Mouse (Mus musculus): ENCODE measurements at regions not wholly inside any gene's neighbourhood (a gene's known extent, or its start where the extent isn't known, plus 50 kb on each side); places are given as distances from the start of the nearest gene placed in this dataset.

DNA sequence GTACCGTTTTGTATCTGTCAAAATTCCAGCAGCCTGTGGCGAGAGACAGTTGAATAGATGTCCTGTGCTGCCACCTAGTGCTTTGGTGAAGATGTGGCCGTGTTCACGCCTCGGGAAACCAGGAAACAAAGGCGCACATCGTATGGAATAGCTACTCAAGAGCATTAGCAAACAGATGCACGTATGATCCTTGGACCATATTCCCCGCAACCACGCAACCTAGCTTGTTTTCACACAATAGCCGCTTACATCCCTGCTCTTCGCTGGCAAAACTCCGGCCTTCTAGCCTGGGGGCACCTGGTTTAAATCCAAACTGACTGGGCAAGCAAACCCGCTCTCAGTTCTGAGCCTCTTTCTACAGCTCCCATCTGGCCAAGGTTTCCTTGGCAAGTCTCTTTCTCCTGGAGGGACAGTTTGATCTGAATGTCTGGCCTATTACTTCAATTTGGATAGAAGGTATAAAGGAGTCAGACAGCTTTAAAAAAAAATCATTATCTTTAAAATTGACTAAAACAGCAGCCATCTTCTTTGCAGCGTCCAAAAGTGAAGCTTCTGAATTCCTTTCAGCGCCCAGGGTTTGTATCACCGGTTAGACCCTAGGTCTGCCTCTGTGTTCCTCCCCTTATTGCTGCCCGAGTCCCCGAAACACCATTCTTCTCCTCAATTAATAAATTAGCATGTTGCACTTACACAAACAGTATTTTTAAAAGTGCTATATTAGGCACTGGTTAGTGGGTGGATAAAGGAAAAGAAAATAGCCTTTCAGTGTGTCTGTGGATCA is 295.0 kb upstream of the Prkd1 start:
- 22% methylated on average over 19 of the region's 19 CpGs for WGBS
- H3K9me3 ChIP-seq (ENCODE audit: low read depth, low read length), result no peaks in the 10 kb centered on the region

DNA sequence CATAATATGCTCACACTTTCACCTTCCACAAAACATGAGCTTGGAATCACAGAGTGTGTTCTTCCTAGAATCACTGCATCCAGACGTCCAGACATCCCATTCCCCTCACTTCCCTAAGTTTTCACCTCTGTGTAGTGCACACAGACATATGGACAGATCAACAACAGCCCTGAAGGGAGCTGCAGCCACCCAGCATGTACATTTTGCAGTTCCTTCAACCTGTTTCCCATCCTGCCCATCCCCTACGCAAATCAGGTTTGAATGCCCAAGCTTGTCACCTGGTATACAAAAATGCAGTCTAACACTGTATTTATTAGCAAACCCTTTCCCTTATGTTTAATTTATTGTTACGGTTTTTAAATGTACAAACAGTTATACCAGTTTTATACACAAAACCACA is 294.4 kb upstream of the Prkd1 start:
- no peaks in the 10 kb centered on the region for H3K4me1 ChIP-seq (ENCODE audit: insufficient read depth)
- no peaks in the 10 kb centered on the region for H3K36me3 ChIP-seq (ENCODE audit: insufficient read depth)
- WGBS, result 36% methylated on average over 3 of the region's 3 CpGs
- no peak overlapping the region for H3K4me2 ChIP-seq
- DNase-seq (no peak), ATAC-seq (ENCODE audit: insufficient read depth) (no peak)
- H3K9ac ChIP-seq, result no peak overlapping the region
- no peak overlapping the region for H3K4me3 ChIP-seq (ENCODE audit: low read depth, low read length)
- no peaks in the 10 kb centered on the region; the same call in 1 of the 2 replicates for H3K27me3 ChIP-seq (ENCODE audit: insufficient read depth, low read length)
- no peaks in the 10 kb centered on the region for H3K9me3 ChIP-seq (ENCODE audit: low read depth, low read length)
- no peak overlapping the region for H3K27ac ChIP-seq (ENCODE audit: low read depth)
- no peak for TF ChIP-seq CTCF (IDR thresholded peaks at IDR 0.05; ENCODE audit: low read depth)

More for the DNA sequence above, 295.0 kb upstream of the Prkd1 start:
- peak; percentile 80; the same call in 1 of the 2 replicates for ATAC-seq (ENCODE audit: insufficient read depth)
- H3K27ac ChIP-seq (ENCODE audit: low read depth), result no peak overlapping the region
- H3K4me1 ChIP-seq (ENCODE audit: insufficient read depth), result no peaks in the 10 kb centered on the region
- H3K9ac ChIP-seq, result no peak overlapping the region; the same call in 1 of the 2 replicates
- peak overlapping the region; percentile 56 for H3K4me2 ChIP-seq
- H3K27me3 ChIP-seq (ENCODE audit: insufficient read depth, low read length), result no peaks in the 10 kb centered on the region; the same call in 1 of the 2 replicates
- DNase-seq, result peak; percentile 89
- H3K36me3 ChIP-seq (ENCODE audit: insufficient read depth), result no peaks in the 10 kb centered on the region
- TF ChIP-seq CTCF (IDR thresholded peaks at IDR 0.05; ENCODE audit: low read depth), result peak; percentile 83
- H3K4me3 ChIP-seq (ENCODE audit: low read depth, low read length), result peak overlapping the region; percentile 21; the same call in 1 of the 2 replicates

DNA sequence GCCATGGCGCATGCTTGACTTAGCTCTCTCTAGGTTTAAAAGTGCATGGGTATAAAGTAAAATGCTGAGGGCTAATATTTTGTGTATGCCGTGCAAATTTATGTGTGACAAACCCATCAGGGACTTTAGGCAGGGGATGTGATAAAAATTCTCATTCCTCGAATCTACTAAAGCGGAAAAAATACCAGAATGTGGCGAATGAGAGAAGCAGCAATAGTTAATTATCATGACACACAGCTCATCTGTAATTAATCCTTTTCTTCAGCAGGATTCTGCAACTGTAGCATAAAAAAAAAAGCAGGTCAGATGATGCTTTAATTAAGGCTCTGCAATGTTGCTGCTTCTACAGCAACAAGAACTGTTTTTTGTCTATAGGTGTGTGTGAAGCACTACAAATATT is 286.6 kb upstream of the Prkd1 start:
- H3K4me1 ChIP-seq (ENCODE audit: insufficient read depth), result no peaks in the 10 kb centered on the region
- no peak for TF ChIP-seq CTCF (IDR thresholded peaks at IDR 0.05; ENCODE audit: low read depth)
- H3K36me3 ChIP-seq (ENCODE audit: insufficient read depth), result no peaks in the 10 kb centered on the region
- H3K4me2 ChIP-seq, result no peak overlapping the region
- no peak overlapping the region for H3K4me3 ChIP-seq (ENCODE audit: low read depth, low read length)
- ATAC-seq (ENCODE audit: insufficient read depth) (no peak), DNase-seq (no peak)
- H3K9me3 ChIP-seq (ENCODE audit: low read depth, low read length), result no peaks in the 10 kb centered on the region
- H3K9ac ChIP-seq, result no peak overlapping the region
- no peaks in the 10 kb centered on the region for H3K27me3 ChIP-seq (ENCODE audit: insufficient read depth, low read length)
- H3K27ac ChIP-seq (ENCODE audit: low read depth), result no peak overlapping the region
- WGBS, result 81% methylated on average over 5 of the region's 5 CpGs

GRCm38 (mm10) chr12:50932496-50932895 is 283.6 kb upstream of the Prkd1 start:
- Histone ChIP-seq H3K27me3 (ENCODE audit: insufficient read depth, low read length) (no peaks in the 10 kb centered on the region), H3K4me3 (ENCODE audit: low read depth, low read length) (no peak overlapping the region), H3K9me3 (ENCODE audit: low read depth, low read length) (no peaks in the 10 kb centered on the region), H3K36me3 (ENCODE audit: insufficient read depth) (no peaks in the 10 kb centered on the region), H3K27ac (ENCODE audit: low read depth) (no peak overlapping the region), H3K4me2 (no peak overlapping the region), H3K9ac (no peak overlapping the region), H3K4me1 (ENCODE audit: insufficient read depth) (no peaks in the 10 kb centered on the region)
- no peak for ATAC-seq (ENCODE audit: insufficient read depth)
- TF ChIP-seq CTCF (IDR thresholded peaks at IDR 0.05; ENCODE audit: low read depth), result no peak
- DNase-seq, result no peak
- 94% methylated on average over 3 of the region's 3 CpGs for WGBS

GRCm38 (mm10) chr12:50929641-50930040 is 280.7 kb upstream of the Prkd1 start:
- Histone ChIP-seq H3K4me3 (ENCODE audit: low read depth, low read length) (no peak overlapping the region), H3K4me2 (no peak overlapping the region), H3K4me1 (ENCODE audit: insufficient read depth) (no peaks in the 10 kb centered on the region), H3K27ac (ENCODE audit: low read depth) (no peak overlapping the region), H3K9me3 (ENCODE audit: low read depth, low read length) (no peaks in the 10 kb centered on the region), H3K27me3 (ENCODE audit: insufficient read depth, low read length) (no peaks in the 10 kb centered on the region), H3K9ac (no peak overlapping the region), H3K36me3 (ENCODE audit: insufficient read depth) (no peaks in the 10 kb centered on the region)
- WGBS, result 29% methylated on average over 3 of the region's 3 CpGs
- TF ChIP-seq CTCF (IDR thresholded peaks at IDR 0.05; ENCODE audit: low read depth), result no peak
- DNase-seq (no peak), ATAC-seq (ENCODE audit: insufficient read depth) (no peak)

- no peak overlapping the region for H3K4me3 ChIP-seq (ENCODE audit: low read depth, low read length)
- H3K27ac ChIP-seq (ENCODE audit: low read depth), result no peak overlapping the region
- DNase-seq (no peak), ATAC-seq (ENCODE audit: insufficient read depth) (no peak)
- H3K27me3 ChIP-seq (ENCODE audit: insufficient read depth, low read length), result no peaks in the 10 kb centered on the region
- H3K4me2 ChIP-seq, result no peak overlapping the region
- TF ChIP-seq CTCF (IDR thresholded peaks at IDR 0.05; ENCODE audit: low read depth), result no peak
- H3K4me1 ChIP-seq (ENCODE audit: insufficient read depth), result no peaks in the 10 kb centered on the region
- WGBS, result 46% methylated on average over 2 of the region's 2 CpGs
- H3K9ac ChIP-seq, result no peak overlapping the region
- H3K36me3 ChIP-seq (ENCODE audit: insufficient read depth), result no peaks in the 10 kb centered on the region
- H3K9me3 ChIP-seq (ENCODE audit: low read depth, low read length), result no peaks in the 10 kb centered on the region
These were observed 277.3 kb upstream of the Prkd1 start for GRCm38 (mm10) chr12:50926234-50926633.

- Histone ChIP-seq H3K4me2 (no peak overlapping the region), H3K9ac (no peak overlapping the region), H3K9me3 (ENCODE audit: low read depth, low read length) (no peaks in the 10 kb centered on the region), H3K4me3 (ENCODE audit: low read depth, low read length) (no peak overlapping the region), H3K4me1 (ENCODE audit: insufficient read depth) (no peaks in the 10 kb centered on the region), H3K27ac (ENCODE audit: low read depth) (no peak overlapping the region), H3K36me3 (ENCODE audit: insufficient read depth) (no peaks in the 10 kb centered on the region), H3K27me3 (ENCODE audit: insufficient read depth, low read length) (no peaks in the 10 kb centered on the region)
- ATAC-seq (ENCODE audit: insufficient read depth), result no peak
- 74% methylated on average over 1 of the region's 1 CpGs for WGBS
- no peak for DNase-seq
- no peak for TF ChIP-seq CTCF (IDR thresholded peaks at IDR 0.05; ENCODE audit: low read depth)
These were observed 272.8 kb upstream of the Prkd1 start for GRCm38 (mm10) chr12:50921739-50922138.

Data from lung, embryonic 14.5 days (tissue).